Mouse (Mus musculus) embryonic fibroblast, embryonic 13.5 days (primary cell): Measurements from ENCODE around the gene Rgcc. TPM values are rescaled to one million over a fixed set of nuclear protein-coding genes. Genes with fewer than 3 reads are reported as not detected.

Source experiments
- H3K27ac ChIP-seq: 2 replicates; pipeline ENCODE4 v1.5.1; 2012; ENCODE audit warnings: low read length, control low read depth, inconsistent platforms; ENCODE audit not compliant: insufficient read depth
- H3K4me1 ChIP-seq: 2 replicates; pipeline ENCODE4 v1.6.1; 2011; ENCODE audit warnings: low read length; ENCODE audit not compliant: control insufficient read depth, insufficient read depth
- H3K4me3 ChIP-seq: 2 replicates; pipeline ENCODE4 v1.5.1; 2011; ENCODE audit warnings: mild to moderate bottlenecking, control low read depth, low read length; ENCODE audit not compliant: insufficient read depth
- CTCF ChIP-seq: IDR thresholded peaks from 2 replicates; pipeline ENCODE4 v1.5.1; 2011; ENCODE audit warnings: mild to moderate bottlenecking, control low read depth, low read length, moderate library complexity, borderline replicate concordance; ENCODE audit not compliant: insufficient read depth
- POLR2A ChIP-seq: IDR thresholded peaks from 2 replicates; pipeline ENCODE4 v1.6.1; 2011; ENCODE audit warnings: low read depth, mild to moderate bottlenecking, control low read depth, low read length, moderate library complexity
- polyA plus RNA-seq: library from polyadenylated mRNA; stranded (reverse); fragments of >200 nt; gene quantifications from 2 replicates; pipeline ENCODE4 v1.2.4, GENCODE M21; 2011; ENCODE audit warnings: low read depth; ENCODE audit not compliant: missing spikeins, insufficient read length

The Rgcc gene
- 3.1 and 7.1 TPM in 2 replicates for polyA plus RNA-seq

- H3K4me1 ChIP-seq: no peaks in the 10 kb centered on the region; the same call in 1 of the 2 replicates
- H3K4me3 ChIP-seq: peak within 1 kb of the TSS; percentile 39
- H3K27ac ChIP-seq: no peak within 1 kb of the TSS
- TF ChIP-seq POLR2A (peak; percentile 97), CTCF (peak; percentile 90)
These were observed at the start of gene Rgcc for GRCm38 (mm10) chr14:79301466-79301875. Gene Rgcc (minus strand): TSS chr14:79301645.

DNA sequence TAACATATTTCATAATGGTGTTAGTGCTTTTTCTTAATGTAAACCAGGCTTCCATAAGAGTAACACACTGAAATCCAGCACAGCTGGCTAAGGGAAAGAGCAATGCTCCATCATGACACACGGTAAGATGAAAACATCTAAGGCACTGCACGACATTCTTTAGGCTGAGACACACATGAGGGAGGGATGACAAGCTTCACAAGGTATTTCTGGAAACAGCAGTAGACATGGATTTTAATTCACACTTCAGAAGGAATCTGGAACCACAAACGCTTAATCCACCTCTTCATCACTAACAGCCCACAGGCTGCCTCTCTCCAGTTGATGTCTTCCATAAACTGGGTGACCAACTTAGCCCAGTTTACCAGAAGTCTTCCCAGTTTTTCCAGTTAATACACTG, 44.9 kb upstream of the Rgcc start:
- H3K27ac ChIP-seq: 0 out of 2 replicates have a peak overlapping the region, but pooled peaks have one; percentile 34
- no peak for TF ChIP-seq CTCF
- no peak for TF ChIP-seq POLR2A
- H3K4me3 ChIP-seq: no peak overlapping the region
- H3K4me1 ChIP-seq: no peaks in the 10 kb centered on the region

DNA sequence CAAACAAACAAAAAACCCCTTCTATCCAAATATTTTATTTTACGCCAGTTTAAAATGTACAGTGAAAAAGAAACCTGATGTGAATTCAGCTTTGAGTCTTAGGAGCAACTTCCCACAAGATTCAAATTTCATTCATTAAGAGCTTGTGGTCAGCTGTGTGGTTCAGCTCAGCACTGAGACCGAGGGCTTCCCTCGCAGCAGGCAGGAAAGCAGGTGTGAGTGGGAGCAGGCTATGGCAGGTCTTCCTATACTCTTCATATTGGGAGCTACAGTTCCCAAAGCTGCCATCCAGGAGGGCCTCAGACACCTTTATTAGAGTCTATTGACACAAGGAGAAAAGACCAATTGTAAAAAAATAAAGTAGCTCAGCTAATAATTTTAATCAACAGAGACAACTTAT, 34.2 kb upstream of the Rgcc start:
- H3K27ac ChIP-seq: no peak overlapping the region
- no peak overlapping the region for H3K4me3 ChIP-seq
- H3K4me1 ChIP-seq: peaks cover 4% of the 10 kb centered on the region
- TF ChIP-seq POLR2A: no peak
- TF ChIP-seq CTCF: no peak

DNA sequence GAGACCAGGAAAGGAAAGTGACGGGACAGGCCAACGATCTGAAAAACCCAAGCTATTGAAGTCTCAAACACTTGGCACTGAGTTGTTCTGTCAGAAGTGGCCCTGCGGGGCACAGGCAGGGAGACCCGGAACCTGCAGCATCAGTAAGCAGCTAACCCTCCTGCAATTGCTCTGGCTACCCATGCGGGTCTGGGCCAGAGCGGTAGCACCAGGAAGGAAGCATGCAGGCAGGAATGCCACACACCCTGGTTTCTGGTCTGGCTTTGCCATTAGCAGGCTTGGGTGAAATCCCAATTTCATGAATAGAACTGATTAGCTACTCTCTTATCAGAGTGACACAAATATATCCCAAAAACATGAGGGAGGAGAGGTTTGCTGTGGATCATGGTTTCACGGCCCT, 30.5 kb upstream of the Rgcc start:
- H3K27ac ChIP-seq: 0 out of 2 replicates have a peak overlapping the region, but pooled peaks have one; percentile 9
- peaks cover 4% of the 10 kb centered on the region for H3K4me1 ChIP-seq
- TF ChIP-seq POLR2A: no peak
- no peak for TF ChIP-seq CTCF
- no peak overlapping the region for H3K4me3 ChIP-seq

DNA sequence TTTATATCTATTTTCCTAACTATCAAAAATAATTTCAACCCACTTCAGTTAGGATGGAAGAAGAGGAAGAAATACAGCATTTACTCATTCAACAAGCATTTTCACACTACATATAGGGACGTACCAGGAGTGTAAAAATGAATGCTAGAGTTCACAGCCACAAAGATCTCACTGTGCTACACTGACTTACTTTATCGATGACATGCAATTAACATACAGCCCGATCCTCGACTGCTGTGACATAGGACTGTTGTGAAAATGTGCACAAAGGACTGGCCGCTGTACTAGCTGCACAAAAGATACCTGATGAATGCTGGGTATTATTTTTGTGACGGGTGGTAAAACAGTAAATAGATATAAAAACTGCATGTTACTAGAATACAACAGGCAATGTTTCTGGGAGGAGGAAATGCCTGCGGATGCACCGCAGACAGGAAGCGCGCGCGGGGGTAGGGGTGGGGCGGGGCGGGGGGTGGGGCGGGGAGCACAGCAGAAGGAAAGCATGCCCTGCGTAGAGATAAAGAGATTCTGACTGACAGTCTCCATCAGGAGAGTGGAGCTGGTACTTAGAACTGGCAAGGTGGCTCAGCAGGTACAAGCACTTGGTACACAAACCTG, 29.6 kb upstream of the Rgcc start:
- Histone ChIP-seq H3K4me3 (no peak overlapping the region), H3K4me1 (peaks cover 4% of the 10 kb centered on the region), H3K27ac (no peak overlapping the region)
- TF ChIP-seq POLR2A (no peak), CTCF (no peak)

DNA sequence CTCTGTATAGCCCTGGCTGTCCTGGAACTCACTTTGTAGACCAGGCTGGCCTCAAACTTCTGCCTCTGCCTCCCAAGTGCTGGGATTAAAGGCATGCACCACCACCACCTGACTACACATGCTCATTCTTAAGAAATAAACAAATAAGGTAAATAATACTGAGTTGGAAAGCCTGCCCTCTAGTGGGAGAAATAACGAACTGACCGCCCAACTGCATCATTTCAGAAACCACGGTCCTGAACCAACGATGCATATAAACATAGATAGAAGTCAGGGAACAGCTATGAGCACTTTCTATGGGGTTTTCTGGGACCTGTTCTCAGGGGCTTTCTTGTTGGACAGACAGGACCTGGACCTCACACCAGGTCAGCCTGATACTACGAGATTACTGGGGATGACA, 25.6 kb upstream of the Rgcc start:
- Histone ChIP-seq H3K27ac (no peak overlapping the region), H3K4me3 (no peak overlapping the region), H3K4me1 (no peaks in the 10 kb centered on the region; the same call in none of the 2 replicates)
- TF ChIP-seq CTCF (no peak), POLR2A (no peak)

- TF ChIP-seq CTCF: no peak
- TF ChIP-seq POLR2A: no peak
- Histone ChIP-seq H3K4me1 (no peaks in the 10 kb centered on the region), H3K4me3 (no peak overlapping the region), H3K27ac (no peak overlapping the region)
These were observed 22.8 kb upstream of the Rgcc start for GRCm38 (mm10) chr14:79324112-79324840.

GRCm38 (mm10) chr14:79321881-79322280, 20.4 kb upstream of the Rgcc start:
- Histone ChIP-seq H3K4me1 (no peaks in the 10 kb centered on the region), H3K27ac (no peak overlapping the region), H3K4me3 (no peak overlapping the region)
- TF ChIP-seq POLR2A (no peak), CTCF (no peak)

DNA sequence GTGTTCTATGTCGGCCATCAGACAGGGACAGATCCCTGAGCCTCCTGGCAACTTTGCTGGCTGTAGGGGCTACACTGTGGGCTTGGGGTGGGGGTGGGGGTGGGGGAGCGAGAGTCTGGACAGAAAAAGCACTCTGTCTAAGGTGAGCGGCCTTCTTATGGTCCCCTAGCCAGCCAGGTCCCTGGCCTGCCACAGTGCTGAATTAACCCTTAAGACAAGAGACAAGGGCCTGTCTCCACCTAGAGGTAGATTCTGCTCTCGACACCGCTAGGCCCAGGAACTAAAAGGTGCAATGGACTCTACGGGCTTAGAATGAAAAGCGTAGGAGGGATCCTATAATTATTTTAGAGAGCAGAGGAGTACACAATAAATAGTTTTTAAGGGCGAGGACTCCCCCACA, 19.7 kb upstream of the Rgcc start:
- no peaks in the 10 kb centered on the region for H3K4me1 ChIP-seq
- no peak overlapping the region for H3K27ac ChIP-seq

GRCm38 (mm10) chr14:79317602-79318001, 16.2 kb upstream of the Rgcc start:
- Histone ChIP-seq H3K4me3 (no peak overlapping the region), H3K27ac (no peak overlapping the region), H3K4me1 (peaks cover 7% of the 10 kb centered on the region; the same call in 1 of the 2 replicates)
- TF ChIP-seq POLR2A: no peak
- no peak for TF ChIP-seq CTCF

More for the DNA sequence above, 19.7 kb upstream of the Rgcc start:
- no peak for TF ChIP-seq POLR2A
- TF ChIP-seq CTCF: peak; percentile 66
- no peak overlapping the region for H3K4me3 ChIP-seq

GRCm38 (mm10) chr14:79315877-79316276, 14.4 kb upstream of the Rgcc start:
- TF ChIP-seq CTCF (no peak), POLR2A (no peak)
- Histone ChIP-seq H3K4me1 (peaks cover 11% of the 10 kb centered on the region), H3K27ac (no peak overlapping the region), H3K4me3 (no peak overlapping the region)
